Mouse (Mus musculus): ENCODE measurements at regions not wholly inside any gene's neighbourhood (a gene's known extent, or its start where the extent isn't known, plus 50 kb on each side); places are given as distances from the start of the nearest gene placed in this dataset.
"Not testable (repeated sequence)": the region's sequence is repeated elsewhere in the genome, so short reads cannot be mapped to it uniquely, and the experiment has no call there.

GRCm38 (mm10) chr10:19491513-19492380, 100.0 kb upstream of the Ifngr1 start:
- in situ Hi-C loops (cut with MboI; ENCODE audit: low sequenced_read_pairs): loop anchor here (5.0 to 25.0 kb wide), 2 partner anchors 201 to 579 kb away; no protein-coding TSS in a partner anchor

GRCm38 (mm10) chr10:19494461-19495105, 97.2 kb upstream of the Ifngr1 start:
- in situ Hi-C loops (cut with MboI; ENCODE audit: low sequenced_read_pairs): loop anchor here (5.0 to 25.0 kb wide), 2 partner anchors 198 to 582 kb away; no protein-coding TSS in a partner anchor

- in situ Hi-C loops (cut with MboI; ENCODE audit: low sequenced_read_pairs): loop anchor here (25.0 kb wide), 1 partner anchor 586 kb away; no protein-coding TSS in a partner anchor
Measured at GRCm38 (mm10) chr10:19498112-19498511, 93.6 kb upstream of the Ifngr1 start.

DNA sequence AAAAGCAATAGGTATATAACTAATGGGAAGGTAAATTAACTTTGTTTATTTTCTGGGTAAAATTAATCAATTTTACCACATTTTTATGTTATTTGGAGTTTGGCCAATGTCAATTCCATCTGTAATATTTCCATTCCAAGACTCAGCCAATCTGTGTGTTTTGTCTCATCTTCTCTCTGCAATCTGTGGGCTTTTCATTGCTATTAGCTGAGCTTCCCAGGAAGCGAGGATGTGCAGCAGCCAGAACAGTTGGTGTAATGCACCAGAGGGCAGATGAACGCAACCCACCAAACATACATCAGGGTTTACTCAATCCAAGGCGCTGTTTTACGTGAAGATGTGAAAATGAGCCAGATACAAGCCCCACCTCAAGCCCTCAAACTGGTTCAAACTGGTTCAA, 88.9 kb upstream of the Ifngr1 start:
- in situ Hi-C loops (cut with MboI; ENCODE audit: low sequenced_read_pairs): no loop called here

DNA sequence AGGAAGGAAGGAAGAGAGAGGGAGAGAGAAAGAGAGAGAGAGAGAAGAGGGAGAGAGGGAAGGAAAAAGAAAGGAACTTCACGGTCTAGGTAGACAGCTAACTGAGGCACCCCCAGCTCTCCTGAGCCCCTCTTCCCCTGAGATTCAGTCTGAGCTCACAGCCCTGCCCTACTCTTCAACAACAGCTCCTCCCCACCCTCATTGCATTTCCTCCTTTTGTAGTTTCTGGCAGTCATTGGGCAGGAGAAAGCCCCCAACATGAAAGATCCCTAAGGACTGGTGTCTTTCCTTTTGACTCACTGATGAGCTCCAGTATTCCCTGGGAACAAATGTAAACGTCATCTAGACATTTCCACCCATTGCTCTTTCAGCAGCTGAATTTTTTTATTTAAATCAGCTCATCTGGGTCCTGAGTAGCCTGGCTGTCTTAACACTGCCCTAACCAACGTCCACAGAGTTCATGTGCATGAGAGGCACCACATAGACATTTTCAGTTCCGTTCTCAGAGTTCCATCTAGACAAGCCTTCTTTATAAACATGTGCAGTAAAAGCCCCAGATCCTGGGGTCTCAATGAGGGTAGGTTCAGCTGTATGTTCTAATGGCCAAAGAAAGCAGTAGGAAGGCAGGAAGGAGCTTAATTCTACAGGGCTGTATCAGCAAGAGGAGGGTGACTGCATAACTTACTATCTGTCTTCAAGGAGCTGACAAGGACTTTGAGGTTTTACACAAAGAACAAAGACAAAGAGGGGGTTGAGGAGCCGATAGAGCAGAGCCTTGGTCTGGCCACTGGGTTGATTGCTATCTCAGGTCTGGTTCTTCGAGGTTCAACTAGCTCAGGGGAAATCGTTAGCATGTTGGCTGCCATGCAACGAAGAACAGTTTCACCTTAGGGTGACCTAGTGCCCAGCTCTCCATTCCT, 87.6 kb upstream of the Ifngr1 start:
- in situ Hi-C loops (cut with MboI; ENCODE audit: low sequenced_read_pairs): no loop called here

- in situ Hi-C loops (cut with MboI; ENCODE audit: low sequenced_read_pairs): no loop called here
Measured at GRCm38 (mm10) chr10:19505174-19505573, 86.6 kb upstream of the Ifngr1 start.

- in situ Hi-C loops (cut with MboI; ENCODE audit: low sequenced_read_pairs): no loop called here
Measured at GRCm38 (mm10) chr10:19505979-19506378, 85.8 kb upstream of the Ifngr1 start.

GRCm38 (mm10) chr10:19506434-19506833, 85.3 kb upstream of the Ifngr1 start:
- in situ Hi-C loops (cut with MboI; ENCODE audit: low sequenced_read_pairs): no loop called here

DNA sequence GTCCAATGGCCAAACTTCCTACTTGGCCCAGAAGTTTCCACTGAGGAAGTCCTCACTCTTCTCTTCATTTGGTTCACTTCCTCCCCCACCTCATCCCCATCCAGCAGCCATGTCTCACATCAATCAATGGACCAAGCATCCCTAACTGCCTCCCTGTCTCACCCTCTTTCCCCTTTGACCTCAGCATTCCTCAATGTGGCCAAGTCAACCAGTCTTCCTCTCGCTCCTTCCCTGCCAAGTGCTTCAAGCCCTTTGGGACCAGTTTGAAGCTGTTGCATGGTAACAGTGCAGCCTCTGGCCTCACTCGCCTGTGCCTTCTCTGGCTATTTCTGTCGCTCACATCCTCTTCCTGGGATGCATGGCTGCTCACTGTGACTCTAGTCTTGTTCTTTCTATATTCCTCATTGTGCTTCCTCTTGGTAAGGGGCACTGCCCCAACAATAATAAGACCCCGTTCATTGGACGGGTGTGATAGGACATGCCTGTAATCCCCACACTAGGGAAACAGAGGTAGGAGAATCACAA, 83.5 kb upstream of the Ifngr1 start:
- in situ Hi-C loops (cut with MboI; ENCODE audit: low sequenced_read_pairs): no loop called here

DNA sequence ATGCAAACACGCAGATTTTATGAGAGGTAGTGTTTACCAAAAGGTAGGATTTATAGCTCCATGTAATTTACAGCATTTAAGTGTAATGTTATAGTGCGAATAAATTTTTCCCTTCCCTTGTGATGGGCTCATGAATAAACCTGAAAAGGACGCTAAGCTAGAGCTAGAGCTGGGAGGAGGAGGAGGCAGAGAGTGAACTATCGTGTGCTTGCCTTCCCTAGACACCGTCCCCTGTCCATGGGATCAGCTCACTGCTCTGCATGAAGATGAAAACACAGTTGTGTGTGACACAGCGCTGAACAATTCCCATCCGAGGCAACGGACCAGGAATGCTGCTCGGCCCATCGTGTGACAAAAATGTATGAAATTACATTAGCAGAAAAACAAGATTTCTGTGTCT, 81.7 kb upstream of the Ifngr1 start:
- in situ Hi-C loops (cut with MboI; ENCODE audit: low sequenced_read_pairs): no loop called here

DNA sequence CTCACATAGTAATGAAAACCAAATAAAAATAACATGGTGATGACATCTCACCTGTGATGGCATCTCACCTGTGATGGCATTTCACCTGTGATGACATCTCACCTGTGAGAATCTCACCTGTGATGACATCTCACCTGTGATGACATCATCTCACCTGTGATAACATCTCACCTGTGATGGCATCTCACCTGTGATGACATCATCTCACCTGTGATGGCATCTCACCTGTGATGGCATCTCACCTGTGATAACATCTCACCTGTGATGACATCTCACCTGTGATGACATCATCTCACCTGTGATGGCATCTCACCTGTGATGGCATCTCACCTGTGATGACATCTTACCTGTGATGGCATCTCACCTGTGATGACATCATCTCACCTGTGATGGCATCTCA, 77.4 kb upstream of the Ifngr1 start:
- in situ Hi-C loops (cut with MboI; ENCODE audit: low sequenced_read_pairs): not testable (repeated sequence)

- in situ Hi-C loops (cut with MboI; ENCODE audit: low sequenced_read_pairs): no loop called here
Measured at GRCm38 (mm10) chr10:19514837-19515236, 76.9 kb upstream of the Ifngr1 start.

DNA sequence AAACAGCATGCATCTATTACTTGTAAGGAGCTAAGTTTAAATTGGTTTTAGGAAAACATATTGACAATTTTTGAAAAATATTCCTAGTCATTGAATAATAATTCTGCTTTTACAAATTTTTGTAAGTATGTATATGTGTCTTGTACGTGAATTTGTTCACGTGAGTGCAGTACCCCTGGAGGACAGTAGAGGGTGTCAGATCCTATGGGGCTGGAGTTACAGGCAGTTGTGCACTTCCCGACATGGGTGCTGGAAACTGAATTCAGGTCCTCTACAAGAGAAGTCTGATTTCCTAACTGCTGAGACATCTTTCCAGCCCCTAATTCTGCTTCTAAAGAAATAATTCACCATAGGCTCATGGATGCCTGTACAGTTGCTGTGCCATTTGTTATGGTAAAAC, 75.7 kb upstream of the Ifngr1 start:
- in situ Hi-C loops (cut with MboI; ENCODE audit: low sequenced_read_pairs): no loop called here

DNA sequence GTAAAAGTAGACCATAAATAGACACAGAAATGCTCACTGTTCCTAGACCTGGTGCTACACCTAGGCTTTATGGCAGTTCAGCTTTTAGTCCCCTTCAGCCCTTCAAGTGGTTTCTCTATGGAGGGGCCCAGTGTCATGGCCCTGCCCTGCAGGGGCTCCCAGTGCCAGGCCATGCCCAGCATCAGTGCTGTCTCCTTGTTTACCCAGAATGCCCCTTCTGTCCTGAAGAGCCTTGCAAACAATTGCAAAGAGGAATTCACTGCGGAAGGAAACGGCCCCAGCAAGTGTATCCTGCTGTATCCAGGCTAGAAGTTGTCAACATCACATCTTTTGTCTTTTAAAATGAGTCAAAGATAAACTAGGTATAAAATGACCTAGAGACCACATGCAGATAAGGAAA, 74.7 kb upstream of the Ifngr1 start:
- in situ Hi-C loops (cut with MboI; ENCODE audit: low sequenced_read_pairs): no loop called here

DNA sequence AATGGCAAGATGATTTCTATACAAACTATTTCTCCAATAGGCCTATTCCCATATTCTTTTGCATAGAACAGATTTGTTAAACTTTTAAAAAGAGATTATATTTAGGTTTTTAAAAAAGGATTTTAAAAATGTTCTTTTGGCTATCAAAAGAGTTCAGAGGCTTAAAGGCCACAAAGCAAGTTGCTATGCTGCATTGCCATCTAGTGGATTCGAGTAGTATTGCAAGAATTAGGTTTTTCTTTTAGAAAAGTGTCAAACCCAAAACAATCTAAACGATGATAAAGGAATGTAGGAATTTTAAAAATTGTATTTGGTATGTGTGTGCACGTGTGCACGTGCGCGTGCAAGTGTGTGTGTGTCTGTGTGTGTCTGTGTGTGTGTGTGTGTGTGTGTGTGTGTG, 73.0 kb upstream of the Ifngr1 start:
- in situ Hi-C loops (cut with MboI; ENCODE audit: low sequenced_read_pairs): no loop called here

DNA sequence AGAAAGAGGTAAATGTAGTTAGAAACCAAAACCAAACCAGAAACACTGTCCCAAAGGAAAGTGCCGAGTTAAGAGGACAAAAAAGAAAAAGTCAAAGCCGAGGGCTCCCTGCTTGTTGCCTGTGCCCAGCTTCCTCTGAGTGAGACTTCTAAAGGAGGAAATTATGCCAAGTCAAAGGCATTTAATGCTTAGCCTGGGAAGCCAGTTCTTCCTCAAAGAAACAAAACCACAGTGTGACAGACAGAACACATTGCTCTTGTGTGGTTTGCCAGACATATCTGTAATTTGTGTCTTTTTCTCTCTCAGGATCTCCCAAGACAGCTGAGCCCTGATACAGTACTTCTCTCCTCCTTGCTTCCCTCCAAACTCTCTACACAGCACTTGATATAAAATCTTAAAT, 69.6 kb upstream of the Ifngr1 start:
- in situ Hi-C loops (cut with MboI; ENCODE audit: low sequenced_read_pairs): no loop called here

DNA sequence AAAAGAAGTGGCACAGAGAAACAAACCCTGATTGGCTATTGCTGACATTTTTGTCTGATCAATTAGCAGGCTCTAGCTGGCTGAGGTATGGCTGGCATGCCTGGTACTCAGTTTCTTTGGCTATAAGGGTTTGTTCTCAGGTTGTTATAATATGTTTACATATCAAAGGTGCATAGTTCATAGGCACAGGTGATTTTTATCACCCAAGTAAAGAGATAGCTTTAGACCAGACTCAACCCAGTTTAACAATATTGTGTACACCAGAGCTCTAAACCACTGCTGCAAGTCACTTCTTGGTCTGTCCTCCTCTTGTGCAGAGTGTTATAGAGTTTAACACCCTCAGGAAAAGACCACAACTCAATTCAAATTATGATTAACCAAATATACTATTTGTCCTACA, 65.8 kb upstream of the Ifngr1 start:
- in situ Hi-C loops (cut with MboI; ENCODE audit: low sequenced_read_pairs): no loop called here

- in situ Hi-C loops (cut with MboI; ENCODE audit: low sequenced_read_pairs): no loop called here
Measured at GRCm38 (mm10) chr10:19526353-19526752, 65.4 kb upstream of the Ifngr1 start.

DNA sequence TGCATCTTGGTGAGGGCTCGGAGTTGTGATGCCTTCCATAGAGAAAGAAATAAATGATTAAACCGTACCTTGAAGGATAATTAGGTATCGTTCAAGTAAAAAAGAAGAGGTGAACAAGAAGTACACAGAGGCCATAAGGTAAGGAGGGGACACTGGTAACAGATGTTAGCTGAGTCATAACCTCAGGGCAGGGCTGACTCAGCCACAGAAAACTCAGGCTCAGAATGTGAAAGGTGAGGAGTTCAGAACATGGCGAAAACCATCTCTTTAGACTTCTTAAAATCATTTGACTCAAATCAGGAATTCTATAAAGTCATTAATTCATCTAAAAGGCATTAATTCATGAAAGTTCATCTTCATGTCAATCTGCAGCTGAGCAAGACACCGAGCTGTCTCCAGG, 62.1 kb upstream of the Ifngr1 start:
- in situ Hi-C loops (cut with MboI; ENCODE audit: low sequenced_read_pairs): no loop called here

GRCm38 (mm10) chr10:19530056-19530455, 61.7 kb upstream of the Ifngr1 start:
- in situ Hi-C loops (cut with MboI; ENCODE audit: low sequenced_read_pairs): no loop called here

- in situ Hi-C loops (cut with MboI; ENCODE audit: low sequenced_read_pairs): no loop called here
Measured at GRCm38 (mm10) chr10:19531452-19531851, 60.3 kb upstream of the Ifngr1 start.
